Mouse (Mus musculus) stomach, postnatal 0 days (tissue): Measurements from ENCODE around the gene Uhmk1. TPM values are rescaled to one million over a fixed set of nuclear protein-coding genes. Genes with fewer than 3 reads are reported as not detected.

Experiments used
- ATAC-seq: fragments of 200-750 bp; cut with Nextera tagmentation; 2 replicates; pipeline ENCODE4 v1.8.0; 2017; ENCODE audit not compliant: low FRiP score, low TSS enrichment
- DNase-seq: peaks from one replicate; pipeline ENCODE4 v3.0.0-alpha.2; 2016; ENCODE audit warnings: low spot score
- H3K27ac ChIP-seq: fragments of 300-500 bp; sonication (generic); replicated peaks from 2 replicates; pipeline ENCODE4 v1.5.1; 2014; ENCODE audit warnings: mild to moderate bottlenecking, control low read depth
- H3K27me3 ChIP-seq: fragments of 300-500 bp; sonication (generic); 2 replicates; pipeline ENCODE4 v1.6.1; 2014; ENCODE audit warnings: low read length; ENCODE audit not compliant: control insufficient read depth, insufficient read depth
- H3K36me3 ChIP-seq: fragments of 300-500 bp; sonication (generic); 2 replicates; pipeline ENCODE4 v1.6.1; 2014; ENCODE audit warnings: low read length, mixed read lengths; ENCODE audit not compliant: control insufficient read depth, insufficient read depth
- H3K4me1 ChIP-seq: fragments of 300-500 bp; sonication (generic); replicated peaks from 2 replicates; pipeline ENCODE4 v1.6.1; 2014; ENCODE audit warnings: antibody characterized with exemption; ENCODE audit not compliant: control insufficient read depth, insufficient read depth
- H3K4me2 ChIP-seq: fragments of 300-500 bp; sonication (generic); replicated peaks from 2 replicates; pipeline ENCODE4 v1.6.1; 2014; ENCODE audit warnings: low read depth, mild to moderate bottlenecking, control low read depth, moderate library complexity
- H3K4me3 ChIP-seq: fragments of 300-500 bp; sonication (generic); 2 replicates; pipeline ENCODE4 v1.5.1; 2014; ENCODE audit warnings: low read depth, low read length, control low read depth
- H3K9ac ChIP-seq: fragments of 300-500 bp; sonication (generic); 2 replicates; pipeline ENCODE4 v1.6.1; 2014; ENCODE audit warnings: mild to moderate bottlenecking, low read length, control low read depth, mixed read lengths
- H3K9me3 ChIP-seq: fragments of 300-500 bp; sonication (generic); 2 replicates; pipeline ENCODE4 v1.6.1; 2016; ENCODE audit warnings: low read length; ENCODE audit not compliant: control insufficient read depth
- CTCF ChIP-seq: IDR thresholded peaks from 2 replicates; pipeline ENCODE4 v1.5.1; 2016; ENCODE audit warnings: antibody characterized with exemption, low read depth, mild to moderate bottlenecking, moderate library complexity
- EP300 ChIP-seq: optimal IDR thresholded peaks from 2 replicates; pipeline ENCODE3; 2016; ENCODE audit warnings: antibody characterized with exemption
- WGBS: fragments of 180-500 bp; shearing (Covaris S2); extraction: QIAGEN DNeasy Blood & Tissue Kit; methylation state at CpG from one replicate; pipeline ENCODE4 v1.1.7; 2014; 5-methylcytosine and 5-hydroxymethylcytosine counted together
- polyA plus RNA-seq: library from polyadenylated mRNA; unstranded; fragments of >200 nt; fragmentation: Nextera tagmentation; extraction: Ambion mirVana; gene quantifications from 2 replicates; pipeline ENCODE4 v1.2.1, GENCODE M21; 2015

Gene Uhmk1
- polyA plus RNA-seq, 1 experiment from 2014 or later = 4.1 TPM

- under 1% methylated on average over 49 of the region's 50 CpGs for WGBS
- peak; percentile 0 for ATAC-seq
- no peak for DNase-seq
These were observed 41.0 kb downstream of the Uhmk1 start for GRCm38 (mm10) chr1:170173991-170174813.

GRCm38 (mm10) chr1:170167781-170168180, 47.4 kb downstream of the Uhmk1 start:
- Histone ChIP-seq H3K4me2 (no peak overlapping the region), H3K4me1 (no peaks in the 10 kb centered on the region), H3K27me3 (no peaks in the 10 kb centered on the region), H3K27ac (no peak overlapping the region), H3K36me3 (peaks cover 10% of the 10 kb centered on the region), H3K4me3 (no peak overlapping the region), H3K9me3 (no peaks in the 10 kb centered on the region), H3K9ac (no peak overlapping the region)
- no peak for DNase-seq
- TF ChIP-seq CTCF = no peak
- WGBS = 89% methylated on average over 5 of the region's 6 CpGs
- ATAC-seq = no peak

More at GRCm38 (mm10) chr1:170173991-170174813, 41.0 kb downstream of the Uhmk1 start:
- H3K27ac ChIP-seq = peak overlapping the region; percentile 92
- H3K36me3 ChIP-seq = no peaks in the 10 kb centered on the region
- TF ChIP-seq CTCF = no peak
- no peak for TF ChIP-seq EP300
- H3K9ac ChIP-seq = peak overlapping the region; percentile 93
- H3K27me3 ChIP-seq = no peaks in the 10 kb centered on the region
- peak overlapping the region; percentile 81 for H3K4me3 ChIP-seq
- H3K4me1 ChIP-seq = no peaks in the 10 kb centered on the region
- no peaks in the 10 kb centered on the region for H3K9me3 ChIP-seq
- H3K4me2 ChIP-seq = peak overlapping the region; percentile 65

- 84% methylated on average over 3 of the region's 3 CpGs for WGBS
- Histone ChIP-seq H3K4me2 (no peak overlapping the region), H3K4me1 (no peaks in the 10 kb centered on the region), H3K4me3 (no peak overlapping the region), H3K36me3 (peaks cover 10% of the 10 kb centered on the region), H3K27me3 (no peaks in the 10 kb centered on the region), H3K9me3 (no peaks in the 10 kb centered on the region), H3K27ac (no peak overlapping the region), H3K9ac (no peak overlapping the region)
- ATAC-seq (no peak), DNase-seq (no peak)
- TF ChIP-seq CTCF (no peak), EP300 (no peak)
These were observed 50.3 kb downstream of the Uhmk1 start for GRCm38 (mm10) chr1:170164913-170165312.

GRCm38 (mm10) chr1:170164053-170164614, 51.1 kb downstream of the Uhmk1 start:
- H3K4me3 ChIP-seq = no peak overlapping the region
- DNase-seq = no peak
- ATAC-seq = peak; percentile 69
- WGBS = 40% methylated on average over 2 of the region's 2 CpGs
- peak overlapping the region; percentile 83 for H3K27ac ChIP-seq
- no peak overlapping the region for H3K4me2 ChIP-seq
- H3K4me1 ChIP-seq = no peaks in the 10 kb centered on the region
- no peak overlapping the region for H3K9ac ChIP-seq
- no peaks in the 10 kb centered on the region for H3K27me3 ChIP-seq
- peaks cover 10% of the 10 kb centered on the region for H3K36me3 ChIP-seq
- no peaks in the 10 kb centered on the region for H3K9me3 ChIP-seq
- TF ChIP-seq EP300 (no peak), CTCF (no peak)

- Histone ChIP-seq H3K4me2 (no peak overlapping the region), H3K4me1 (no peaks in the 10 kb centered on the region), H3K4me3 (no peak overlapping the region), H3K9ac (no peak overlapping the region), H3K36me3 (peaks cover 10% of the 10 kb centered on the region), H3K27me3 (no peaks in the 10 kb centered on the region), H3K27ac (peak overlapping the region; percentile 83), H3K9me3 (no peaks in the 10 kb centered on the region)
- ATAC-seq (peak; percentile 52; the same call in 1 of the 2 replicates), DNase-seq (peak; percentile 36)
- TF ChIP-seq EP300 (no peak), CTCF (no peak)
- WGBS = 57% methylated on average over 3 of the region's 3 CpGs
These were observed 51.7 kb downstream of the Uhmk1 start for GRCm38 (mm10) chr1:170163398-170163943.

GRCm38 (mm10) chr1:170161852-170162251, 53.3 kb downstream of the Uhmk1 start:
- peaks cover 11% of the 10 kb centered on the region for H3K36me3 ChIP-seq
- TF ChIP-seq EP300 (no peak), CTCF (no peak)
- ATAC-seq (peak; percentile 65), DNase-seq (peak; percentile 80)
- no peaks in the 10 kb centered on the region for H3K9me3 ChIP-seq
- H3K4me2 ChIP-seq = no peak overlapping the region
- H3K4me3 ChIP-seq = no peak overlapping the region
- no peaks in the 10 kb centered on the region for H3K27me3 ChIP-seq
- H3K4me1 ChIP-seq = no peaks in the 10 kb centered on the region
- WGBS = 48% methylated on average over 6 of the region's 6 CpGs
- H3K9ac ChIP-seq = no peak overlapping the region
- peak overlapping the region; percentile 63 for H3K27ac ChIP-seq
